Mouse (Mus musculus): ENCODE data around the gene Adh1. TPM values are rescaled to one million over a fixed set of nuclear protein-coding genes. Genes with fewer than 3 reads are reported as not detected.

The Adh1 gene
- 0.99 and 1.0 TPM in 2 replicates for polyA plus RNA-seq (2016; fragmentation: Nextera tagmentation; extraction: Ambion mirVana)

DNA sequence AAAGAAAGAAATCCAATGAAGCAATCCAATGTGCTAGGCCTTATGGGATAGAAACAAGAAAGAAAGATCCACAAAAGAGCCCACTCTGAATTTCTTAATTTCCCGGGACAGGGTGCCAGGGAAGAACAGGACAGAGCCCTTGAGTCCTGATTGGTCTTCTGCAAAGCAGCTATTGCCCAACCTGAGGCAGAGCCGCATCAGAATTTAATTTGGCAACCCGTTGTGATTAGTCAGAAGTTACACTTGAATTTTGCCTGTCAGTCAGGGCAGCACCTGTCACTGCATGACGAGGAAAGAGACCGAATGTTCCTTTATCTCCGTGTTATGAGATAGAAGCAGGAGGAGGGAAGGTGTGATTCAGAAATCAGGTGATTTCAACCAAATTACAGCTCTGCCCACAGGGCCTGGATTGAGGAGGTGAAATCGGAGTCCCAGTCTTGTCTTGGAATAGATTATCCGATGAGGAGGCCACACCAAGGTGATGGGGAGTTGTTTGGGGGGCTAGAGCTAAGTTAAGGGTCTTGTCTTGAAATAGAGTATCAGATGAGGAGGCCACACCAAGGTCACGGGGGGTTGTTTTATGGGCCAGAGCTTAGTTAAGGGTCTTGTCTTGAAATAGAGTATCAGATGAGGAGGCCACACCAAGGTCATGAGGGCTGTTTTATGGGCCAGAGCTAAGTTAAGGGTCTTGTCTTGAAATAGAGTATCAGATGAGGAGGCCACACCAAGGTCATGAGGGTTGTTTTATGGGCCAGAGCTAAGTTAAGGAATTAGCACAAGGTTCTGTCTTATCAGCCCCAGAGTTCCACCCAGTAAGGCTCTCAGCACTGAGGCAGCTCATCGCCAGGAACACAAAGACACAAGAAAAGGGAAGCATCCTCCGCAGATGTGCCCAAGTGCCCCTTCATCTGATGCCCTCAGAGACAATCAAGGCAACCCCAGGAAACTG lies at the start of gene Adh1:
TSS of gene Adh1 (plus strand) at position 271 of the 949 bp plus-strand sequence.
- no peak for DNase-seq (ENCODE audit: low spot score)
- H3K9me3 ChIP-seq, result no peaks in the 10 kb centered on the region
- no peak within 1 kb of the TSS for H3K4me3 ChIP-seq
- 76% methylated on average over 11 of the region's 11 CpGs for WGBS
- no peak within 1 kb of the TSS for H3K27ac ChIP-seq
- H3K36me3 ChIP-seq, result no peaks in the 10 kb centered on the region
- H3K27me3 ChIP-seq (ENCODE audit: insufficient read depth, poor library complexity, severe bottlenecking), result no peaks in the 10 kb centered on the region
- H3K4me1 ChIP-seq, result 0 out of 2 replicates have a peak, but pooled peaks cover 10% of the 10 kb centered on the region

DNA sequence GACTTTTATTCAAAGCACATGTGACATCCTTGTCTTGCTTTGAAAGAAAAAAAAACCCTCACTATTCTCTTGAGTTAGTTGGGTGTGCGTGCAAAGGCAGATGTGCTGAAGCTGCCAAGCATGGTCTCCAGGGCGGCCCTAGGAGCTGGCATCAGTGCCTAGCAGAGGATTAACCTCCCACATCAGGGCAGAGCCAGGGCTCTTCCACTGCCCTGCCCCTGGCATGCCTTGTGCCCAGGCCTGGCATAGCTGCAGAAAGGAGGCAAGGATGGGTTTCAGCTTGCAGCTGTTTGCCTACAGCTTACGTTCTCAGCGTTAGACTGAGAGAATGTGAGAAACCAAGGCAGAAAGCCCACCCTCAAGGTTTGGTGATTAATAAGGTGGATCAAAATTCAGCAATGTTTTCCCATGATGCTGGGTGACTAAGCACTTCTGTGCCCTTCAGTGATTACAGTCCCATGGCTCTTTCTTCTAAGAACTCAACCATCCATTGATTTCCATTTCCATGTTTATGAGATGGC lies 48.3 kb upstream of the Adh1 start:
- no peaks in the 10 kb centered on the region for H3K4me1 ChIP-seq
- 90% methylated on average over 4 of the region's 4 CpGs for WGBS
- H3K4me3 ChIP-seq, result no peak overlapping the region
- no peaks in the 10 kb centered on the region for H3K27me3 ChIP-seq (ENCODE audit: insufficient read depth, poor library complexity, severe bottlenecking)
- no peaks in the 10 kb centered on the region for H3K9me3 ChIP-seq
- H3K27ac ChIP-seq, result no peak overlapping the region
- H3K36me3 ChIP-seq, result no peaks in the 10 kb centered on the region
- no peak for DNase-seq (ENCODE audit: low spot score)

DNA sequence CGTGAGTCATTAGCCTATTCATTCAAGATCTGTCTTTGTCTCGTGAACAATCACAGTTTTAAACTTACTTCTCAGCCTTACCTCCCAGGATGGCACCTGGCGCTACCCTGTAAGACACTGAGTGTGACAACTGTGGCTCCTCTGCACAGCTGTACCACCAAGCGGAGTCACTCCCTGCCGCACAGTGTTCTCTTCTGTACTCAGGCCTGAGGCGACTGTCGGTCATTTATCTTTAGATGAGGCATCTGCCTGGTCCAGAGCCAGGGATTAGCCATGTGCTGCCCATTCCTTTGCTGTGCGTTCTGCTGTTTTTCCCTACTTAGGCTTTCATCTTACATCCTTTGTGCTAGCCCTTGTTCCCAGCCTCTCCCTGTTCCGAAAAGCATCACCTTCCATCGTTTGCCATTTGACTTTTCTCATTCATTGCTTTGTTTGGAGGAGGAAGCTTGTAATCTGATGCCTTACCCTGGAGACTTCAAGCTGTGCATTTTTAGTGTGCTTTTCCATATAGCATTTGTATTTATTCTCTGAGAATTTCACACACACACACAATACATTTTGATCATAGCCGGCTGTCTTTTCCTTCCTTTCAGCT lies 45.3 kb upstream of the Adh1 start:
- no peak overlapping the region for H3K4me3 ChIP-seq

DNA sequence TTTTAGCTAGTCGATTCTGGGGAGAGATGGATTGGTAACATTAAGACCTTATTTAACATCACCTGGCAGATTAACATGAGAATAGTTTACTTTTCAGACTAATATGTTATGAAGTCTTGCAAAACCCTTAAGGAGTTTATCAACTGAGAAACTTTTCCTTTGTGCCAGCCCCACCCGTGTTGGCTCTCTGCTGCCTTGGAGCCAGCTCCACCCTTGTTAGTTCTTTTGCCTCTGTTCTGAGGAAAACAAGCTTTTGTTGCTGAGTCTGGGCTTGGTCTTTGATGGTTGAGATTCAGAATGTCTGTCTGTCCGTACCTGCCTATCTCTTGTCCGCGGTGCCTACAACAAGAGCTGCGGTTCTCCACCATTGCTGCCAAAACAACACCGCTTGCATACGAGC lies 44.7 kb upstream of the Adh1 start:
- WGBS, result 81% methylated on average over 8 of the region's 8 CpGs
- Histone ChIP-seq H3K4me3 (no peak overlapping the region), H3K4me1 (no peaks in the 10 kb centered on the region), H3K27me3 (ENCODE audit: insufficient read depth, poor library complexity, severe bottlenecking) (no peaks in the 10 kb centered on the region), H3K9me3 (no peaks in the 10 kb centered on the region), H3K27ac (no peak overlapping the region), H3K36me3 (no peaks in the 10 kb centered on the region)
- DNase-seq (ENCODE audit: low spot score), result no peak

More for the DNA sequence above, 45.3 kb upstream of the Adh1 start:
- H3K9me3 ChIP-seq, result no peaks in the 10 kb centered on the region
- 66% methylated on average over 11 of the region's 11 CpGs for WGBS
- no peak for DNase-seq (ENCODE audit: low spot score)
- H3K4me1 ChIP-seq, result no peaks in the 10 kb centered on the region
- H3K27ac ChIP-seq, result no peak overlapping the region
- H3K27me3 ChIP-seq (ENCODE audit: insufficient read depth, poor library complexity, severe bottlenecking), result no peaks in the 10 kb centered on the region
- H3K36me3 ChIP-seq, result no peaks in the 10 kb centered on the region

DNA sequence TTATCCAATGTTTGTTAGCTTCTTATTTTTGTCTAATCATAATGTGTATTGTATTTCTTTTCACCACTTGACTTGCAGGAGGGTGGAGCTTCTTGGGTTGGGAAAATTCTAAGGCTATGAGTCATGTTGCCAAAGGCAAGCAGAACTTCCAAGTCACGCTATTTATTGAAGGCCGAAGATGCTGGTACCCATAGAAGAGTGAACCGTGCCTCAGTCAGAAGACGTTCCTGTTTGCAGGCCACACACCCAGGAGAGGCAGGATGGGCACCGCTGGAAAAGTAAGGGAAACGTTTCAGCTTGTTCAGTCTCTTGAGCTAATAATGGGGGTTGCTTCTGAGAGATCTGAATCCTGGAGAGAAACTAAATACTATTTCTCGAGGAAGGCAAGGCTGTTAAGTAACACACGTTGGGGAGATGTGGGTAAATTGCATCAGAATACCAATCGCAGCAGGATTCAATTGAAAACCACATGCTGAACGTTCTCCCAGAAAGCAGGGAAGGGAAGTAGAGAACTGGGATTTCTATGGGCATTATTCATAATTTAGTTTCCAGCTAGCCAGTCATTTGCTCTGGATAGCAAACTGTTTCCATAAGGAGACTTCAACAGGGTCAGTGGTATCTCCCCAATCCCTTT lies 43.0 kb upstream of the Adh1 start, which contains the start of gene Adh7:
TSS of gene Adh7 (plus strand) at position 130 of the 634 bp plus-strand sequence.
- no peak for DNase-seq (ENCODE audit: low spot score)
- H3K4me3 ChIP-seq, result no peak within 1 kb of the TSS
- no peak within 1 kb of the TSS for H3K27ac ChIP-seq
- H3K27me3 ChIP-seq (ENCODE audit: insufficient read depth, poor library complexity, severe bottlenecking), result no peaks in the 10 kb centered on the region
- no peaks in the 10 kb centered on the region for H3K36me3 ChIP-seq
- H3K4me1 ChIP-seq, result no peaks in the 10 kb centered on the region
- no peaks in the 10 kb centered on the region for H3K9me3 ChIP-seq
- 76% methylated on average over 10 of the region's 10 CpGs for WGBS

GRCm38 (mm10) chr3:138221116-138221515 lies 39.7 kb upstream of the Adh1 start:
- Histone ChIP-seq H3K27me3 (ENCODE audit: insufficient read depth, poor library complexity, severe bottlenecking) (no peaks in the 10 kb centered on the region), H3K9me3 (no peaks in the 10 kb centered on the region), H3K4me1 (0 out of 2 replicates have a peak, but pooled peaks cover 3% of the 10 kb centered on the region), H3K36me3 (no peaks in the 10 kb centered on the region), H3K4me3 (no peak overlapping the region), H3K27ac (no peak overlapping the region)
- DNase-seq (ENCODE audit: low spot score), result no peak
- 88% methylated on average over 11 of the region's 11 CpGs for WGBS

GRCm38 (mm10) chr3:138222511-138222910 lies 38.3 kb upstream of the Adh1 start:
- H3K4me1 ChIP-seq, result 0 out of 2 replicates have a peak, but pooled peaks cover 4% of the 10 kb centered on the region
- no peak overlapping the region for H3K27ac ChIP-seq
- H3K36me3 ChIP-seq, result no peaks in the 10 kb centered on the region
- no peaks in the 10 kb centered on the region for H3K9me3 ChIP-seq
- H3K4me3 ChIP-seq, result no peak overlapping the region
- DNase-seq (ENCODE audit: low spot score), result no peak
- WGBS, result 56% methylated on average over 4 of the region's 4 CpGs
- H3K27me3 ChIP-seq (ENCODE audit: insufficient read depth, poor library complexity, severe bottlenecking), result no peaks in the 10 kb centered on the region

GRCm38 (mm10) chr3:138222952-138223351 lies 37.8 kb upstream of the Adh1 start:
- no peaks in the 10 kb centered on the region for H3K27me3 ChIP-seq (ENCODE audit: insufficient read depth, poor library complexity, severe bottlenecking)
- no peaks in the 10 kb centered on the region for H3K9me3 ChIP-seq
- peak; percentile 66 for DNase-seq (ENCODE audit: low spot score)
- H3K36me3 ChIP-seq, result no peaks in the 10 kb centered on the region
- 0 out of 2 replicates have a peak, but pooled peaks cover 4% of the 10 kb centered on the region for H3K4me1 ChIP-seq
- no peak overlapping the region for H3K27ac ChIP-seq
- 33% methylated on average over 5 of the region's 5 CpGs for WGBS
- no peak overlapping the region for H3K4me3 ChIP-seq

DNA sequence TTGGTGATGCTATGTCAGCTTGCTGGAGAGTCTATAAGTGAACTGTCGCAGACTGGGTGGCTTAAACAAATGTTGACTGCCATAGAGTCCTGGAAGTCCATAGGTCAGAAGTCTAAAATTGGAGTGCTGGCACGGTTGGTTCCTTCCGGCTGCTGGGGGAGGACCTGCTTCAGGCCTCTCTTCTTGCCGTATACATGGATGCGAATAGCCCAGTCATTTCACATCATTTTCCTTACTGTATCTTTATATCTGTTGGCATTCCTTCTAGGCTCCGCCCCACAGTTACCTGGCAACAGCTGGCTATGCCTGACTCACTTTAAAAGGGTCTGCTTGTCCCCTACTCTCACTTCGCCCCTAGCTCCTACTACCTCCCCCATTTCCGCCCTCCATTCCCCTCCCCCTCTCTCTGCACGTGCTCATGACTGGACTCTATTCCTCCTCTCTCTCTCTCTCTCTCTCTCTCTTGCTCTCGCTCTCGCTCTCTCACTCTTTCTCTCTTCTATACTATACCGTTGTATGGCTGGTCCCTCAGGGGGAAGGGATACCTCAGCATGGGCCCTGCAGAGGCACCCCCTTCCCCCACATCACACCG lies 36.3 kb upstream of the Adh1 start:
- no peaks in the 10 kb centered on the region for H3K9me3 ChIP-seq
- 83% methylated on average over 13 of the region's 13 CpGs for WGBS

DNA sequence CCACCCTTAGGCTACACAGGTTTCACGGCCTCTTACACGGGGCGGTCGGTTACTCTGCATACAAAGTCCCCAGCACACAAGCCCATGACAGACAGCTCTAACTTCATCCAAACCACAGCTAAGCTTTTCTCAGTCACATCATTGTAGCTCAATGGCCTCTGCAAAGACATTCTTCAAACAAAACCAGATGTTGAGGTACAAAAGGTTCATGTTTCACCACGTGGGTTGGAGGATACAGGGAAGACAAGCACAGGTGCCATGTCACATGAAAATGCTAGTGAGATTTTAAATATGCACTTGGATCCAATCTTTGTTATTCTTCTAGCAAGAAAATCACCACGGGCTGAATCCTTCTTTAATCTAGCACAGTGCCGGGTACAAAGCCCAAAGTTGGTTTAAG lies 35.5 kb upstream of the Adh1 start:
- no peaks in the 10 kb centered on the region for H3K27me3 ChIP-seq (ENCODE audit: insufficient read depth, poor library complexity, severe bottlenecking)
- no peak overlapping the region for H3K27ac ChIP-seq
- 0 out of 2 replicates have a peak, but pooled peaks cover 4% of the 10 kb centered on the region for H3K4me1 ChIP-seq
- H3K4me3 ChIP-seq, result no peak overlapping the region
- no peaks in the 10 kb centered on the region for H3K36me3 ChIP-seq
- DNase-seq (ENCODE audit: low spot score), result no peak
- WGBS, result 76% methylated on average over 7 of the region's 7 CpGs
- H3K9me3 ChIP-seq, result no peaks in the 10 kb centered on the region

More for the DNA sequence above, 36.3 kb upstream of the Adh1 start:
- H3K4me1 ChIP-seq, result 0 out of 2 replicates have a peak, but pooled peaks cover 4% of the 10 kb centered on the region
- DNase-seq (ENCODE audit: low spot score), result peak; percentile 55
- H3K27me3 ChIP-seq (ENCODE audit: insufficient read depth, poor library complexity, severe bottlenecking), result no peaks in the 10 kb centered on the region
- no peaks in the 10 kb centered on the region for H3K36me3 ChIP-seq
- H3K27ac ChIP-seq, result no peak overlapping the region
- no peak overlapping the region for H3K4me3 ChIP-seq

- Histone ChIP-seq H3K27ac (no peak overlapping the region; the same call in 1 of the 2 replicates), H3K36me3 (no peaks in the 10 kb centered on the region), H3K4me3 (no peak overlapping the region), H3K27me3 (ENCODE audit: insufficient read depth, poor library complexity, severe bottlenecking) (no peaks in the 10 kb centered on the region), H3K4me1 (0 out of 2 replicates have a peak, but pooled peaks cover 4% of the 10 kb centered on the region), H3K9me3 (no peaks in the 10 kb centered on the region)
- WGBS, result 45% methylated on average over 7 of the region's 7 CpGs
- DNase-seq (ENCODE audit: low spot score), result no peak
Observed at GRCm38 (mm10) chr3:138225853-138226252, 34.9 kb upstream of the Adh1 start.

- 91% methylated on average over 6 of the region's 6 CpGs for WGBS
- no peaks in the 10 kb centered on the region for H3K9me3 ChIP-seq
- H3K27me3 ChIP-seq (ENCODE audit: insufficient read depth, poor library complexity, severe bottlenecking), result no peaks in the 10 kb centered on the region
- no peak overlapping the region for H3K4me3 ChIP-seq
- no peak overlapping the region for H3K27ac ChIP-seq
- 0 out of 2 replicates have a peak, but pooled peaks cover 4% of the 10 kb centered on the region for H3K4me1 ChIP-seq
- no peak for DNase-seq (ENCODE audit: low spot score)
- no peaks in the 10 kb centered on the region for H3K36me3 ChIP-seq
Observed at GRCm38 (mm10) chr3:138226476-138226875, 34.3 kb upstream of the Adh1 start.
